Mouse (Mus musculus) heart, adult 2 months (tissue): ENCODE data around the gene Napsa.

ENCODE experiments used
- CTCF ChIP-seq: fragments of 200-600 bp; IDR thresholded peaks from 2 replicates; pipeline ENCODE4 v1.8.1; 2022; ENCODE audit warnings: antibody characterized with exemption, mild to moderate bottlenecking, moderate library complexity
- EP300 ChIP-seq: fragments of 200-500 bp; IDR thresholded peaks from 2 replicates; pipeline ENCODE4 v1.6.1; 2011; ENCODE audit warnings: low read depth, low read length, control low read depth; ENCODE audit not compliant: insufficient read depth
- POLR2A ChIP-seq: fragments of 200-500 bp; IDR thresholded peaks from 2 replicates; pipeline ENCODE4 v1.6.1; 2011; ENCODE audit warnings: mild to moderate bottlenecking, low read depth, low read length, control low read depth; ENCODE audit not compliant: insufficient read depth

- TF ChIP-seq CTCF (no peak), POLR2A (no peak), EP300 (no peak)
Observed at GRCm38 (mm10) chr7:44605436-44605835, 33.3 kb downstream of the Napsa start.
